Mouse (Mus musculus): Measurements from ENCODE around the gene Pik3c2g. TPM values are rescaled to one million over a fixed set of nuclear protein-coding genes. Genes with fewer than 3 reads are reported as not detected.
A peak's percentile ranks its signal among the peaks of the same experiment; 100 is the strongest.

Gene Pik3c2g
- polyA plus RNA-seq (2012; rRNA removed): 0.50 and 0.91 TPM in 2 replicates

DNA sequence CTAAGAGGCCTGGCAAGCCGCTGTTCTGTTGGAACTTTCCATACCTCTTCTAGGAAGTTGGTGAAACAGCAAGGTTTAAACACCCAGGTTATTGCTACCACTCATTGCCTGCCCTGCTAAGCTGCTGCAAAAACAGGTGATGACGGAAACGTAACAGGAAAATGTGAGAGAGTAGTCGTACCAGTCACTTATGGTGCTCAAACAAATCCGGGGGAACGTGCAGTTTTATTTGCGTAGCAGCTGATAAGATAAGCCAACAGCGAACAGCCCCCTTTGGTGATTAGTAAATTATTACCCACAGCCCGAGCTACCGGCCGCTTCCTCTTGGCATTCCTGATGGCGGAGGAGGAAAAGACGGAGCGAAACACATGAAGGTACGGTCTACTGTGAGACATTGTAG, at the start of gene Pik3c2g:
Gene Pik3c2g, plus strand, starts transcription at position 330 of the 400 bp plus-strand sequence.
- peak; percentile 7 for DNase-seq
- WGBS: 21% methylated on average over 15 of the region's 15 CpGs
- TF ChIP-seq CTCF (IDR thresholded peaks at IDR 0.05; ENCODE audit: insufficient read depth, low read length): no peak
- TF ChIP-seq POLR2A (IDR thresholded peaks at IDR 0.05; ENCODE audit: borderline replicate concordance, extremely low read depth, low read depth, low read length): no peak
- peak within 1 kb of the TSS; percentile 4 for H3K4me3 ChIP-seq (replicated peaks; ENCODE audit: extremely low read depth, low read depth, low read length)
- no peaks in the 10 kb centered on the region for H3K4me1 ChIP-seq (ENCODE audit: control insufficient read depth, insufficient read depth, low read length)

DNA sequence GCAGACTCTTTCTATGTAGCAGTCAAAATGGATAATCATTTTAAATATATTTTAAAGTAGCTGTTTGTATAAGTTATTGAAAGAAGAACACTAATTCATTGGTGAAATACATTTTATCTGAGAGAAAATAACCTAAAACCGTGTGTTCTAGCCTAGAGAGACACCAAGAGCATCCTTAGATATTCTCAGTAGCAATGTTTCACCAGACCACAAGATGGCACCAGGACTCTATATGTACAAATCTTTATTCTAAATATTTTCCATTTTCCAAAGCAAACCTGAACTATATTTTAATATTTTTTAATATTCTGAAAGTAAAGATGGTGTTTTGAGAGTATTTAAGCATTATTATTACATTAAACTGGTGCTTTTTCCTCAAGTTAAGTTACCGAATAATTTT, 48.6 kb upstream of the Pik3c2g start:
- H3K4me3 ChIP-seq (replicated peaks; ENCODE audit: extremely low read depth, low read depth, low read length): no peak overlapping the region
- TF ChIP-seq CTCF (IDR thresholded peaks at IDR 0.05; ENCODE audit: insufficient read depth, low read length) (no peak), POLR2A (IDR thresholded peaks at IDR 0.05; ENCODE audit: borderline replicate concordance, extremely low read depth, low read depth, low read length) (no peak)
- DNase-seq: no peak
- WGBS: 51% methylated on average over 2 of the region's 2 CpGs
- no peaks in the 10 kb centered on the region for H3K4me1 ChIP-seq (ENCODE audit: control insufficient read depth, insufficient read depth, low read length)

DNA sequence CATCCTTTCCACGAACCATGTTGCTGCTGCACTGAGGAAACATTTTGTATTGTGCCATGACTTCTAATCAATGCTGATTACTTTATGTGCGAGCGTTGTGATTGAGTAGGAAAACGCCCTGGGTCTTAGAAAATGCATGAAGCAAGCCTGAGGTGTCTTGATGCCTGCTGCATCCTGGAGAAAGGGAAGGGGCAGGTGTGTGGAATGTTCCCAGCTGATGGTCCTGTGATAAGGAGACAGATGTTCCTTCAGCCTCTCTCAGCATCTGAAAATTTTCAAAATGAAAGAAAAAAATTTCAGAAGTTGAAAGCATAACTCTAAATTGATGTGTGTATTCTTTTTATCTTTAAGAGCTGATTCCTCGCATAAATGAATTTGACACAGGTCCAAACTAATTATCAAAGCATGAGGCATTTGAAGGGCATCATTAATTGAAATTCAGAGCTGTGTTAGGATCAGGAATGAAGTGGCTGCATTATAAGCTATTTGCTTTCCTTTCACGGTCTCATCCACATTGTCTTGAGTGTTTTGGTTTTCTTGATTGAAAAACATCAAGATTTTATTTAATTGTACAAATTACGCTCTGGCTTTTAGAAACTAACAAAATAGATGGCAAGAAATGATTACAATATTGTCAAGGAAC, 31.4 kb upstream of the Pik3c2g start:
- Histone ChIP-seq H3K4me3 (replicated peaks; ENCODE audit: extremely low read depth, low read depth, low read length) (no peak overlapping the region), H3K4me1 (ENCODE audit: control insufficient read depth, insufficient read depth, low read length) (no peaks in the 10 kb centered on the region)
- no peak for DNase-seq
- TF ChIP-seq POLR2A (IDR thresholded peaks at IDR 0.05; ENCODE audit: borderline replicate concordance, extremely low read depth, low read depth, low read length) (no peak), CTCF (IDR thresholded peaks at IDR 0.05; ENCODE audit: insufficient read depth, low read length) (no peak)
- 75% methylated on average over 7 of the region's 7 CpGs for WGBS

DNA sequence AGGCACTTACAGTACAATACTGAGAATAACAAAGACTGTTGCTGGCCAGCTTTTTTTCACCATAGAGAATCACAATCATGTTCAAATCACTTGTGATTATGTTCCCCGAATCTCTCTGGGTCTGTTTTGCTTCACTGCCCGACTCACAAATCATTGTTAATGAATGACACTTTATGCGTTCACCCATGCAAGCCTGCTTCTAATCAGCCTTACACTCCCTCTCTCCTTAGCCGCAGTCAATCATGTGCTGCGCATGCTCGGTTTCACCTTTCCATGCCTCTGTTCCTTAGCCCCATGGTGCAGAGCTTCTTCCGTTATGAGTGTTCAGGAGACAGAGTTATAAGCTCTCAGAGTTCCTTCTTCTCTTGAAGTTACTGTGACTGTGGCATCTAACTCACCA, 17.8 kb upstream of the Pik3c2g start:
- WGBS: 76% methylated on average over 7 of the region's 7 CpGs
- Histone ChIP-seq H3K4me3 (replicated peaks; ENCODE audit: extremely low read depth, low read depth, low read length) (no peak overlapping the region), H3K4me1 (ENCODE audit: control insufficient read depth, insufficient read depth, low read length) (no peaks in the 10 kb centered on the region)
- TF ChIP-seq CTCF (IDR thresholded peaks at IDR 0.05; ENCODE audit: insufficient read depth, low read length) (no peak), POLR2A (IDR thresholded peaks at IDR 0.05; ENCODE audit: borderline replicate concordance, extremely low read depth, low read depth, low read length) (no peak)
- no peak for DNase-seq

DNA sequence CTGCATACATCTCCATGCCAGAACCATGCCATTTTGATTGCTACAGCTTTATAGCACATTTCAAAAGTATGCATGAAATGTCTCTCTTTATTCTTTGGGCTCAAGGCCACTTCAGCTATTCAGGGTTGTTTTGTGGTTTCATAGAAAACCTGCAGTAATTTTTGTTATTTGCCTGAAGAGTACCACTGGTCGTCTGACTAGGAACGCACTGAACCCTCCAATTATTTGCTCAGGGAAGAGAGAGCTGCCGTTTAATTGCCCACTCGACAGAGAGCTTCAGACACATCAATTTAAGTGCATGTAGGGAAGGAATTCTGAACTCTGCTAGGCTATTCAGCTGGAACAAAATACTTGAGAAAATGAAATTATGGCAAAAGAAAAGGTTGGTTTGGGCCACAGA, 11.2 kb upstream of the Pik3c2g start:
- 60% methylated on average over 4 of the region's 4 CpGs for WGBS
- no peak for DNase-seq
- TF ChIP-seq CTCF (IDR thresholded peaks at IDR 0.05; ENCODE audit: insufficient read depth, low read length): no peak
- no peak overlapping the region for H3K4me3 ChIP-seq (replicated peaks; ENCODE audit: extremely low read depth, low read depth, low read length)
- H3K4me1 ChIP-seq (ENCODE audit: control insufficient read depth, insufficient read depth, low read length): no peaks in the 10 kb centered on the region

DNA sequence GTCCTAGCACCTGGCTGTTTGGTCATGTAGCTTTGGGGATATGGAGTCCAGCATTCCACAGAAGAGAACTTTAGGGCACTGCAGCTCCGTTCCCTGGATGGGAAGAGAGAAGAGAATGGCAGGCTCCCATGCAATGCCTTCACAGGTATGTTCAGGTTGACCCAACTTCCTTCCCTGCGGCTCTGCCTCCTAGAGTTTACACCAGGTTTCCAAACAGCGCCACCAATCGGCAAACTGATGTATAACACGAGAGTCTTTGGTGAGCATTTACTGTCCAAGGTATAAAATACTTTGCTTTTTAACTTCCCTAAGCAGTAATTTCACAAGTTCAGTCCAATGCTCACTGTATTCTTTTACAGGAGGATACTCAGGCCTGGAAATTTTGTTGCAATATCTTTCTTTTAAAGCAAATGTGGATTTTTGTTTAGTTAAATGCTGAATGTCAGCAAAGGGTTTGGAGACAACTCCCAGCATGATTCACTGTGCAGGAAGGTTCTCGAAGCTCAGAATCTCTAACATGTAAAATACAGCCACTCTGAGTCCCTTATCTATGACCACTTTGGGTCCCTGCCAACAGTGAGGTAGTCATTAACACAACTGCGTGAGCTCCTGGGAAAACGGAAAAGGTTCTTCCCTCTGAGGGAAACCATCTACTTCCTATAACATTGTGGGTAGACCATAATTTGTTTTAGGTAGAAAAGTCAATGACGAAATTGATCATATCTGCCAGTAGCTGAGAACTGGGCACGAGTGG, 10.6 kb upstream of the Pik3c2g start:
- Histone ChIP-seq H3K4me1 (ENCODE audit: control insufficient read depth, insufficient read depth, low read length) (no peaks in the 10 kb centered on the region), H3K4me3 (replicated peaks; ENCODE audit: extremely low read depth, low read depth, low read length) (no peak overlapping the region)
- WGBS: 43% methylated on average over 10 of the region's 10 CpGs
- TF ChIP-seq POLR2A (IDR thresholded peaks at IDR 0.05; ENCODE audit: borderline replicate concordance, extremely low read depth, low read depth, low read length) (no peak), CTCF (IDR thresholded peaks at IDR 0.05; ENCODE audit: insufficient read depth, low read length) (0 out of 2 replicates have a peak, but pooled peaks have one; percentile 9)
- no peak for DNase-seq

DNA sequence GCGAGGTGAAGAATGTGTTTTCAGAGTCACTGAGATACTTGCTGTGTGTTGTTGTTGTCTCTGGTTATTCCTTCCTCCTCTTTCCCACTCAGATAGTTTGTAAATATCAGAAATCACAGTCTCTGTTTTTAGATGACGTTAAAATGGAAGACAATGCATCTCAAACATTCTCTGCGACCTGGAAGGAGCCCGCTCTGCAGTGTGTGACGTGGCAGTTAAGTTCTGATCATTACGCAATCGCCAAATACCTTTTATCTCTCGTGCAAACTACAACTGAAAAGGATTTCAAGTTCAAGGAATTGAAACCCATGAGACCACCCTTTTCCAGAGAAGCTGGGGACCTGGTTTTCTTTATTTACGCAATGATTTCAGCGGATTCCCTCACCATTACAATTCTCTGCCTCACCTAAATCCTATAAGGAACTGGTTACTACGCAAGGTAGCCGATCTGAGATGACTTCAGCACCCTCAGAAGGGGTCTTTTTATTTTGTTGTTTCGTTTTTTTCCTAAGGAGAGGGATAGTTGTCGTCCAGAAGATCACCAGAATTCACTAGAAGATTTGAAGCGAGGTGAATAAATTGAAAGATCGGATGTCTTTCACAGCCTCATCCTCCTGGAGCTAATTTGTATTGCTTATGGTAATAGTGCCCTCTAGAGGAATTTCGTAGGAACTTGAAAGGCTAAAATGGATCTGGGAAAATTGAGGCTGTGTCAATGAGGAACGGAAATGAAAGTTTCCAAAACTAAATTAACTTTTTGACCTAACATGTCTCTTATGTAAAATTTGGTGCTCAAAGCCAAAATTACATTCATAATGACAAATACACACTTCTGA, 9.8 kb upstream of the Pik3c2g start:
- DNase-seq: no peak
- 43% methylated on average over 18 of the region's 18 CpGs for WGBS
- TF ChIP-seq CTCF (IDR thresholded peaks at IDR 0.05; ENCODE audit: insufficient read depth, low read length): peak; percentile 17; the same call in 1 of the 2 replicates
- TF ChIP-seq POLR2A (IDR thresholded peaks at IDR 0.05; ENCODE audit: borderline replicate concordance, extremely low read depth, low read depth, low read length): no peak
- H3K4me3 ChIP-seq (replicated peaks; ENCODE audit: extremely low read depth, low read depth, low read length): no peak overlapping the region
- no peaks in the 10 kb centered on the region for H3K4me1 ChIP-seq (ENCODE audit: control insufficient read depth, insufficient read depth, low read length)

DNA sequence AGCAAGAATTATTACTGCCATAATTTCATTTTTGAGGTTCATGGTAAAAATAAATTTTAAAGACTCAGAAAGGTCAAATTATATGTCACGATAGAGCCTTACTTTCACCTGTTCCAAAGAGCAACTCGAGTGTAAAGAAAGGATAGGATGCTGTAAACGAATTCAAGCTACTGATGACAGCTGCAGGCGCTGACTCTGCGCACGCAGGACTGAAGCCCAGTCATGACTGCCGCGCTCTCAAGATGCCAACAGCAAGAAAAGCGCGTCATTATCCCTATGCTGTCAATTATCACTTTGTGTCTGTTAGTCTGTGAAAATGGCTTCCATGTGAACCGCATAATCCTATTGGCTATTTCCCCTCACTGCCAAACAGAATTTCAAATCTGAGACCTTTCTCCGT, 457 bp downstream of the Pik3c2g start:
- WGBS: 59% methylated on average over 12 of the region's 12 CpGs
- DNase-seq: no peak
- Histone ChIP-seq H3K4me3 (replicated peaks; ENCODE audit: extremely low read depth, low read depth, low read length) (peak overlapping the region; percentile 4), H3K4me1 (ENCODE audit: control insufficient read depth, insufficient read depth, low read length) (no peaks in the 10 kb centered on the region)
- TF ChIP-seq CTCF (IDR thresholded peaks at IDR 0.05; ENCODE audit: insufficient read depth, low read length) (no peak), POLR2A (IDR thresholded peaks at IDR 0.05; ENCODE audit: borderline replicate concordance, extremely low read depth, low read depth, low read length) (no peak)

DNA sequence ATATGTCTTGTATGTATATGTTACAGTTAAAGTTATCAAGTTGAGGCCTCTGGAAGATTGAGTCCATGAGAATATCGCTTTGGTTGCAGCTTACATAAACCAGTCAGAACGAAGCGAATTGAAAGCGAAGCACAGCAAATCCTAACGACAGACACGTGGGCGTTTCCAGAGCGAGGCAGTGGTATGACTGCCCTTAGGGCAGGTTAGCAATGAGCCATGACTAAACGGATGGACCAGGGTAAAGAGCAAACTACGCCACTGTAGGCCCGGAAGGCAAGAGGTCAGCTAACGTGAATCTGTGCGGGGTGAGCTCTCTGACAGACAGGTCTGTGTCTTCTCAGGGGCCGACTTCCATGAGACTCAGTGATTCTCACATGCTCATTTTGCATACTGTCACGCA, 1.4 kb downstream of the Pik3c2g start:
- DNase-seq: peak; percentile 4
- no peak for TF ChIP-seq CTCF (IDR thresholded peaks at IDR 0.05; ENCODE audit: insufficient read depth, low read length)
- no peak for TF ChIP-seq POLR2A (IDR thresholded peaks at IDR 0.05; ENCODE audit: borderline replicate concordance, extremely low read depth, low read depth, low read length)
- no peaks in the 10 kb centered on the region for H3K4me1 ChIP-seq (ENCODE audit: control insufficient read depth, insufficient read depth, low read length)
- no peak overlapping the region for H3K4me3 ChIP-seq (replicated peaks; ENCODE audit: extremely low read depth, low read depth, low read length)
- 72% methylated on average over 15 of the region's 15 CpGs for WGBS

All from lung, adult 2 months (tissue).